In the genomic region with DNA sequence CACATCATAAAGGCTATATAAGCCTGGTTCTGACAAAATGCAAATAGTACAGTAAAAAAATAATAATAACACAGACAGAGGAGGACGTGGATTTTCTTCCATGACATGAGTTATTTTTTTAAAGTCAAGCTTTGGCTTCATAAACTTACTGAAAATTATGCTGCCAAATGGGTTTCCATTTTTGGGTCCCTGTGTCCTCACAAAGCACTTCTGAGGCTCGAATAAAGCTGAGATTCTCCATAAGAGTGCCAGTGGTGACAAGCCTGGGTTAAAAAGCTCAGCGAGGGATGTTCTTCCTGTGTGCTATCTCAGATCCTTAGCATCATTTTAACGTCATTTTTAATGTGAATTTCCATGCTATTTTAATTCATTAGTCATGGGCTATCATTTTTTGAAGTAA, we compare ENCODE assay signal across 17 mouse cellular contexts.
"Had no signal": no experiment of that assay in that cellular context is flagged by ENCODE, and none has a peak within 500 bp of the region (broad histone marks: within the 10 kb centered on the region; RNA-seq: fewer than 3 reads in every experiment).

No protein-coding gene starts in this region.

- H3K36me3 ChIP-seq: neural tube, embryonic 12.5 days; neural tube, embryonic 13.5 days; neural tube, embryonic 15.5 days; stomach, embryonic 15.5 days had no signal

- H3K4me1 ChIP-seq: neural tube, embryonic 12.5 days; neural tube, embryonic 13.5 days; neural tube, embryonic 15.5 days; stomach, embryonic 15.5 days had no signal

- H3K9me3 ChIP-seq: neural tube, embryonic 12.5 days; neural tube, embryonic 13.5 days; neural tube, embryonic 15.5 days; stomach, embryonic 15.5 days had no signal

- H3K27ac ChIP-seq: neural tube, embryonic 12.5 days; neural tube, embryonic 13.5 days; neural tube, embryonic 15.5 days; stomach, embryonic 15.5 days; stomach, postnatal 0 days had no signal

- H3K9ac ChIP-seq: neural tube, embryonic 12.5 days; neural tube, embryonic 13.5 days; neural tube, embryonic 15.5 days; stomach, embryonic 15.5 days had no signal

- H3K27me3 ChIP-seq: neural tube, embryonic 12.5 days; neural tube, embryonic 13.5 days; neural tube, embryonic 15.5 days; stomach, embryonic 15.5 days had no signal

- H3K4me2 ChIP-seq: neural tube, embryonic 12.5 days; neural tube, embryonic 13.5 days; neural tube, embryonic 15.5 days; stomach, embryonic 15.5 days had no signal

- H3K4me3 ChIP-seq: neural tube, embryonic 12.5 days; neural tube, embryonic 13.5 days; neural tube, embryonic 15.5 days; stomach, embryonic 15.5 days had no signal

- DNase-seq: retina, postnatal 1 day; right cerebral cortex, adult 18-20 months; right cerebral cortex, postnatal 14 days; right cerebral cortex, postnatal 25 days; right cerebral cortex, postnatal 4 days; spleen, adult 18-20 months; thymus, adult 18-20 months; thymus, adult 2 months; thymus, postnatal 14 days; thymus, postnatal 25 days; thymus, postnatal 36 days; thymus, postnatal 4 days had no signal
